Mouse (Mus musculus) heart, embryonic 13.5 days (tissue): Measurements from ENCODE around the gene Syngr2. TPM values are rescaled to one million over a fixed set of nuclear protein-coding genes. Genes with fewer than 3 reads are reported as not detected.

Experiments
- ATAC-seq: fragments of 200-750 bp; cut with Nextera tagmentation; 2 replicates; pipeline ENCODE4 v1.8.0; 2017; ENCODE audit warnings: moderate TSS enrichment; ENCODE audit not compliant: insufficient number of reproducible peaks, low FRiP score, low TSS enrichment; ENCODE audit errors: extremely low read depth
- H3K27ac ChIP-seq: fragments of 300-500 bp; sonication (generic); replicated peaks from 2 replicates; pipeline ENCODE4 v1.5.1; 2015; ENCODE audit warnings: moderate library complexity, mild to moderate bottlenecking, inconsistent platforms
- H3K27me3 ChIP-seq: fragments of 300-500 bp; sonication (generic); replicated peaks from 2 replicates; pipeline ENCODE4 v1.6.1; 2015; ENCODE audit warnings: mild to moderate bottlenecking, inconsistent platforms
- H3K36me3 ChIP-seq: fragments of 300-500 bp; sonication (generic); 2 replicates; pipeline ENCODE4 v1.6.1; 2015; ENCODE audit warnings: mild to moderate bottlenecking, inconsistent platforms
- H3K4me1 ChIP-seq: fragments of 300-500 bp; sonication (generic); 2 replicates; pipeline ENCODE4 v1.6.1; 2015; ENCODE audit warnings: inconsistent platforms
- H3K4me2 ChIP-seq: fragments of 300-500 bp; sonication (generic); 2 replicates; pipeline ENCODE4 v1.6.1; 2015; ENCODE audit warnings: inconsistent platforms, mild to moderate bottlenecking, moderate library complexity
- H3K4me3 ChIP-seq: fragments of 300-500 bp; sonication (generic); 2 replicates; pipeline ENCODE4 v1.5.1; 2015; ENCODE audit warnings: moderate library complexity, mild to moderate bottlenecking, inconsistent platforms
- H3K9ac ChIP-seq: fragments of 300-500 bp; sonication (generic); 2 replicates; pipeline ENCODE4 v1.6.1; 2015; ENCODE audit warnings: inconsistent platforms, mild to moderate bottlenecking, moderate library complexity
- H3K9me3 ChIP-seq: fragments of 300-500 bp; sonication (generic); 2 replicates; pipeline ENCODE4 v1.6.1; 2016; ENCODE audit warnings: inconsistent platforms
- WGBS: fragments of 180-500 bp; shearing (Covaris S2); methylation state at CpG from one replicate; pipeline ENCODE4 v1.1.7; 2015; ENCODE audit warnings: mixed read lengths; 5-methylcytosine and 5-hydroxymethylcytosine counted together
- polyA plus RNA-seq: library from polyadenylated mRNA; unstranded; fragments of >200 nt; fragmentation: Nextera tagmentation; extraction: Ambion mirVana; gene quantifications from 2 replicates; pipeline ENCODE4 v1.2.1, GENCODE M21; 2015

The Syngr2 gene
- polyA plus RNA-seq, 1 experiment from 2014 or later: 74.8 TPM

- no peak for ATAC-seq
- Histone ChIP-seq H3K9ac (0 out of 2 replicates have a peak overlapping the region, but pooled peaks have one; percentile 40), H3K9me3 (no peaks in the 10 kb centered on the region), H3K4me3 (no peak overlapping the region), H3K4me2 (no peak overlapping the region), H3K27me3 (peaks cover 19% of the 10 kb centered on the region), H3K4me1 (peaks cover 49% of the 10 kb centered on the region), H3K27ac (no peak overlapping the region), H3K36me3 (no peaks in the 10 kb centered on the region)
- WGBS: 65% methylated on average over 4 of the region's 4 CpGs
Observed at GRCm38 (mm10) chr11:117794035-117794551, 15.4 kb upstream of the Syngr2 start.

GRCm38 (mm10) chr11:117796954-117797353, 12.5 kb upstream of the Syngr2 start:
- no peak for ATAC-seq
- H3K4me3 ChIP-seq: no peak overlapping the region

GRCm38 (mm10) chr11:117797511-117798159, 11.8 kb upstream of the Syngr2 start, which contains the start of gene 6030468B19Rik:
Gene 6030468B19Rik (plus strand): TSS chr11:117797660.
- no peaks in the 10 kb centered on the region for H3K9me3 ChIP-seq
- ATAC-seq: peak; percentile 49; the same call in 1 of the 2 replicates
- no peaks in the 10 kb centered on the region for H3K36me3 ChIP-seq
- peak within 1 kb of the TSS; percentile 9; the same call in 1 of the 2 replicates for H3K9ac ChIP-seq
- 0 out of 2 replicates have a peak, but pooled peaks cover 11% of the 10 kb centered on the region for H3K27me3 ChIP-seq
- H3K4me2 ChIP-seq: peak within 1 kb of the TSS; percentile 46
- peak within 1 kb of the TSS; percentile 13 for H3K4me3 ChIP-seq
- 39% methylated on average over 9 of the region's 9 CpGs for WGBS
- peaks cover 34% of the 10 kb centered on the region for H3K4me1 ChIP-seq
- H3K27ac ChIP-seq: no peak within 1 kb of the TSS

More at GRCm38 (mm10) chr11:117796954-117797353, 12.5 kb upstream of the Syngr2 start:
- no peaks in the 10 kb centered on the region for H3K9me3 ChIP-seq
- H3K27ac ChIP-seq: no peak overlapping the region
- no peaks in the 10 kb centered on the region for H3K36me3 ChIP-seq
- H3K4me1 ChIP-seq: peaks cover 40% of the 10 kb centered on the region
- H3K27me3 ChIP-seq: 0 out of 2 replicates have a peak, but pooled peaks cover 11% of the 10 kb centered on the region
- H3K9ac ChIP-seq: no peak overlapping the region
- no peak overlapping the region for H3K4me2 ChIP-seq
- 43% methylated on average over 5 of the region's 5 CpGs for whole genome bisulfite sequencing

GRCm38 (mm10) chr11:117798160-117798541, 11.3 kb upstream of the Syngr2 start:
- peaks cover 30% of the 10 kb centered on the region for H3K4me1 ChIP-seq
- WGBS: 20% methylated on average over 2 of the region's 2 CpGs
- peak overlapping the region; percentile 13 for H3K4me3 ChIP-seq
- peak overlapping the region; percentile 46 for H3K4me2 ChIP-seq
- H3K9ac ChIP-seq: no peak overlapping the region
- 0 out of 2 replicates have a peak, but pooled peaks cover 12% of the 10 kb centered on the region for H3K27me3 ChIP-seq
- no peak overlapping the region for H3K27ac ChIP-seq
- H3K9me3 ChIP-seq: no peaks in the 10 kb centered on the region
- H3K36me3 ChIP-seq: no peaks in the 10 kb centered on the region
- ATAC-seq: no peak

GRCm38 (mm10) chr11:117799174-117799573, 10.3 kb upstream of the Syngr2 start:
- H3K9me3 ChIP-seq: no peaks in the 10 kb centered on the region
- H3K27me3 ChIP-seq: 0 out of 2 replicates have a peak, but pooled peaks cover 9% of the 10 kb centered on the region
- peak overlapping the region; percentile 46 for H3K4me2 ChIP-seq
- H3K27ac ChIP-seq: no peak overlapping the region
- peak overlapping the region; percentile 13; the same call in 1 of the 2 replicates for H3K4me3 ChIP-seq
- H3K36me3 ChIP-seq: no peaks in the 10 kb centered on the region
- ATAC-seq: no peak
- H3K4me1 ChIP-seq: peaks cover 26% of the 10 kb centered on the region
- 38% methylated on average over 5 of the region's 5 CpGs for WGBS
- no peak overlapping the region for H3K9ac ChIP-seq

GRCm38 (mm10) chr11:117800038-117800437, 9.4 kb upstream of the Syngr2 start:
- 0 out of 2 replicates have a peak, but pooled peaks cover 9% of the 10 kb centered on the region for H3K27me3 ChIP-seq
- H3K9ac ChIP-seq: no peak overlapping the region
- H3K4me3 ChIP-seq: no peak overlapping the region
- H3K4me2 ChIP-seq: no peak overlapping the region
- no peaks in the 10 kb centered on the region for H3K9me3 ChIP-seq
- H3K36me3 ChIP-seq: no peaks in the 10 kb centered on the region
- H3K4me1 ChIP-seq: peaks cover 25% of the 10 kb centered on the region
- 82% methylated on average over 7 of the region's 7 CpGs for WGBS
- H3K27ac ChIP-seq: no peak overlapping the region
- ATAC-seq: no peak

- no peak overlapping the region for H3K4me2 ChIP-seq
- WGBS: 70% methylated on average over 7 of the region's 7 CpGs
- H3K9me3 ChIP-seq: no peaks in the 10 kb centered on the region
- no peak overlapping the region for H3K27ac ChIP-seq
- no peak overlapping the region for H3K4me3 ChIP-seq
- H3K9ac ChIP-seq: no peak overlapping the region
- no peak for ATAC-seq
- peaks cover 25% of the 10 kb centered on the region for H3K4me1 ChIP-seq
- 0 out of 2 replicates have a peak, but pooled peaks cover 9% of the 10 kb centered on the region for H3K27me3 ChIP-seq
- no peaks in the 10 kb centered on the region for H3K36me3 ChIP-seq
Observed at GRCm38 (mm10) chr11:117801650-117802049, 7.8 kb upstream of the Syngr2 start.

- Histone ChIP-seq H3K4me1 (peaks cover 12% of the 10 kb centered on the region), H3K27ac (no peak overlapping the region), H3K9me3 (no peaks in the 10 kb centered on the region), H3K9ac (no peak overlapping the region), H3K36me3 (no peaks in the 10 kb centered on the region), H3K27me3 (0 out of 2 replicates have a peak, but pooled peaks cover 3% of the 10 kb centered on the region), H3K4me3 (no peak overlapping the region), H3K4me2 (no peak overlapping the region)
- WGBS: 93% methylated on average over 3 of the region's 3 CpGs
- no peak for ATAC-seq
Observed at GRCm38 (mm10) chr11:117803166-117803688, 6.2 kb upstream of the Syngr2 start.

GRCm38 (mm10) chr11:117806781-117807180, 2.7 kb upstream of the Syngr2 start:
- ATAC-seq: no peak
- WGBS: 90% methylated on average over 6 of the region's 6 CpGs
- no peaks in the 10 kb centered on the region for H3K9me3 ChIP-seq

GRCm38 (mm10) chr11:117810401-117811046, 1.1 kb downstream of the Syngr2 start:
- ATAC-seq: peak; percentile 74
- peaks cover 38% of the 10 kb centered on the region for H3K4me1 ChIP-seq
- WGBS: under 1% methylated on average over 21 of the region's 21 CpGs

More at GRCm38 (mm10) chr11:117806781-117807180, 2.7 kb upstream of the Syngr2 start:
- H3K36me3 ChIP-seq: peaks cover 5% of the 10 kb centered on the region
- H3K4me2 ChIP-seq: no peak overlapping the region
- H3K27me3 ChIP-seq: 0 out of 2 replicates have a peak, but pooled peaks cover 3% of the 10 kb centered on the region
- no peak overlapping the region for H3K9ac ChIP-seq
- H3K4me3 ChIP-seq: no peak overlapping the region
- H3K4me1 ChIP-seq: peaks cover 22% of the 10 kb centered on the region
- no peak overlapping the region for H3K27ac ChIP-seq

GRCm38 (mm10) chr11:117813867-117814266, 4.4 kb downstream of the Syngr2 start:
- Histone ChIP-seq H3K27me3 (no peaks in the 10 kb centered on the region), H3K27ac (no peak overlapping the region), H3K4me2 (no peak overlapping the region), H3K36me3 (peaks cover 75% of the 10 kb centered on the region), H3K9me3 (no peaks in the 10 kb centered on the region), H3K9ac (0 out of 2 replicates have a peak overlapping the region, but pooled peaks have one; percentile 10), H3K4me1 (peaks cover 45% of the 10 kb centered on the region), H3K4me3 (no peak overlapping the region)
- ATAC-seq: no peak
- WGBS: 58% methylated on average over 5 of the region's 5 CpGs

More at GRCm38 (mm10) chr11:117810401-117811046, 1.1 kb downstream of the Syngr2 start:
- H3K9ac ChIP-seq: peak overlapping the region; percentile 91
- no peaks in the 10 kb centered on the region for H3K9me3 ChIP-seq
- H3K4me2 ChIP-seq: peak overlapping the region; percentile 97
- no peaks in the 10 kb centered on the region for H3K27me3 ChIP-seq
- H3K4me3 ChIP-seq: peak overlapping the region; percentile 90
- H3K36me3 ChIP-seq: peaks cover 43% of the 10 kb centered on the region
- H3K27ac ChIP-seq: peak overlapping the region; percentile 75
